Mouse (Mus musculus) thymus, adult 2 months (tissue): ENCODE data around the gene Gm20388. TPM values are rescaled to one million over a fixed set of nuclear protein-coding genes. Genes with fewer than 3 reads are reported as not detected.

Experiments
- DNase-seq: peaks from one replicate; pipeline ENCODE4 v3.0.0; 2021
- H3K27ac ChIP-seq: fragments of 200-500 bp; 2 replicates; pipeline ENCODE4 v1.5.1; 2012; ENCODE audit warnings: low read length, control low read depth; ENCODE audit not compliant: control insufficient read depth, insufficient read depth
- H3K27me3 ChIP-seq: fragments of 200-500 bp; 2 replicates; pipeline ENCODE4 v1.6.1; 2012; ENCODE audit warnings: mild to moderate bottlenecking, low read length, moderate library complexity, mixed read lengths; ENCODE audit not compliant: control insufficient read depth, insufficient read depth
- H3K36me3 ChIP-seq: fragments of 200-500 bp; 2 replicates; pipeline ENCODE4 v1.6.1; 2012; ENCODE audit warnings: mild to moderate bottlenecking, low read length, moderate library complexity; ENCODE audit not compliant: control insufficient read depth, insufficient read depth
- H3K4me1 ChIP-seq: fragments of 200-500 bp; replicated peaks from 2 replicates; pipeline ENCODE4 v1.6.1; 2012; ENCODE audit warnings: low read length; ENCODE audit not compliant: control insufficient read depth, insufficient read depth
- H3K4me3 ChIP-seq: fragments of 200-500 bp; 2 replicates; pipeline ENCODE4 v1.5.1; 2012; ENCODE audit warnings: mild to moderate bottlenecking, low read length, control low read depth, moderate library complexity; ENCODE audit not compliant: control insufficient read depth, insufficient read depth
- CTCF ChIP-seq: fragments of 200-500 bp; IDR thresholded peaks from 2 replicates; pipeline ENCODE4 v1.5.1; 2012; ENCODE audit warnings: mild to moderate bottlenecking, control low read depth, low read length, moderate library complexity, borderline replicate concordance; ENCODE audit not compliant: control insufficient read depth, poor library complexity, insufficient read depth; ENCODE audit errors: extremely low read depth
- POLR2A ChIP-seq: fragments of 200-500 bp; IDR thresholded peaks from 2 replicates; pipeline ENCODE4 v1.6.1; 2012; ENCODE audit warnings: mild to moderate bottlenecking, low read length, control low read depth, moderate library complexity; ENCODE audit not compliant: control insufficient read depth, poor library complexity, insufficient read depth; ENCODE audit errors: extremely low read depth
- WGBS: fragments of 180-500 bp; shearing (Covaris S2); methylation state at CpG from one replicate; pipeline ENCODE4 v1.1.7; 2018; 5-methylcytosine and 5-hydroxymethylcytosine counted together
- polyA plus RNA-seq: library from polyadenylated mRNA; depleted of rRNA; stranded (reverse); fragments of >200 nt; gene quantifications from 2 replicates; pipeline ENCODE4 v1.2.3, GENCODE M21; 2012

Gene Gm20388
- polyA plus RNA-seq, 1 experiment = 103 TPM

DNA sequence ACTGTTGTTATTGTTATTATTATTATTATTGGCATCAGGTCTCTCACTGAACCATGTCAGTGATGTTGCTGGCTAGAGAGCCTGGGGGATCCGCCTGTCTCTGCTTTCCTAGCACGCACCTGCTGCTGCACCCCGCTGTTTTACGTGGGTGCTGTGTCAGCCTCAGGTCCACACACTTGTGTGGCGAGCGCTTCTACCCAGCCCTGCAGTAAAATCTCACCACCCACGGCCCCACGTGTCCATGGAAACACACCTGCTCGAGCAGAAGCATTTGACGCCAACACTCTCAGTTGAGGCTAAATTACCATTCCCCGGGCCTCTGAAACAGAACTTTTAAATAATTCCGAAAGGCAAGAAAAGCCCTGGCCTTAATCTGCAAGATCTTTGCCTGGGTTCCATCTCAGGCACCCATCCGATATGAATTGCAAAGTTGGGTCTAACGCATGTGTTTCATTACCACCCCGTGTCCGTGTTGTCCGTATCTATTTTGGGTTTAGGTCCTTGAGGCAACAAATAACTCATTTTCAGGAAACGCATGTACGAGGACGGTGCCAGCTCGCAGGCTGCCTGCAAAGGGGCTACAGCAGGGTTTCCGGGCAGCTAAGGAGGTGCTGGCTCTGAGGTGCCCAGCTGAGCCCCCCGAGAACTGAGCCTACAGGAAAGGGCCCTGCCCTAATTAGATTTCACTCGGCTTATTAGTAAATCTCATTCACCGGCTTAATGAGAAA, 1461.4 kb downstream of the Gm20388 start:
- TF ChIP-seq POLR2A = no peak
- no peak for TF ChIP-seq CTCF
- 70% methylated on average over 25 of the region's 25 CpGs for whole genome bisulfite sequencing
- no peaks in the 10 kb centered on the region for H3K36me3 ChIP-seq
- no peak overlapping the region for H3K4me3 ChIP-seq
- H3K27me3 ChIP-seq = no peaks in the 10 kb centered on the region
- DNase-seq = no peak
- H3K4me1 ChIP-seq = no peaks in the 10 kb centered on the region
- H3K27ac ChIP-seq = no peak overlapping the region

DNA sequence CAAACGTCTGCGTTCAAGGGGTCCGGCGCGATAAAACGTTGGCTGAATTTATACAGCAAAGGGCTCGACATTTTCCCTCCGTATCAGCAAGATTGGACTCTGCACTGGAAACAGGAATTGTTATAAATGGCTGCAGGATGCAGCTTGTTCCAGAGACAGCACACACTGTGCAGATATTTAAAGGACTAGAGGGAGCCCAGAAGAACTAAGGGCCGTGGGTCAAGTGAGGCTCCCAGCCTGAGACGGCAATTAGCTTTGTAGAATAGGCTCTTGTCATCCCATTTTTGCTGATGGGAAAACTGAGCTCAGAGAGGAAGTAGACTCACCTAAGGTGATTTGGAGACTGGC, 1462.0 kb downstream of the Gm20388 start:
- Histone ChIP-seq H3K4me1 (no peaks in the 10 kb centered on the region), H3K36me3 (no peaks in the 10 kb centered on the region), H3K27ac (no peak overlapping the region), H3K4me3 (no peak overlapping the region), H3K27me3 (no peaks in the 10 kb centered on the region)
- TF ChIP-seq CTCF = no peak
- TF ChIP-seq POLR2A = no peak
- WGBS = 92% methylated on average over 10 of the region's 10 CpGs
- no peak for DNase-seq

DNA sequence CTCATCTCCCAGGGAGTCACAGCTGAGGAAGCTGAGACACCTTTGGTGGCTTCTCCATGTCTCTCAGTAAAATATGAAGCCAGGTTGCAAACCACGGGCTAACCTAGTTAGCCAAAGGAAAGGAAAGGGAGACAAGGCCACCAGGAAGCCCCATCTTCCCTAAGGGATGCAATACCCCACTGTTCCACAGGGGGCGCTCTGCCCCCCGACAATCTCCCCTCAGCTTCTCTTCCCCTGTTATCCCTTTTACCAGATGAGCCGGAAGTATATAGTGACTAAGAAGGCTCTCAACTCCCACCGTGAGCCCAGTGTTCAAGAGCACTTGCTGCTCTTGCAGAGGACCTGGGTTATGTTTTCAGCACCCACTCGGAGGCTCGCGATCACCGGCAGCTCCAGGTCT, 1463.6 kb downstream of the Gm20388 start:
- no peak overlapping the region for H3K27ac ChIP-seq
- no peaks in the 10 kb centered on the region for H3K36me3 ChIP-seq
- H3K27me3 ChIP-seq = no peaks in the 10 kb centered on the region
- H3K4me3 ChIP-seq = no peak overlapping the region
- WGBS = 70% methylated on average over 9 of the region's 9 CpGs
- TF ChIP-seq CTCF (peak; percentile 45; the same call in 1 of the 2 replicates), POLR2A (no peak)
- no peak for DNase-seq
- H3K4me1 ChIP-seq = no peaks in the 10 kb centered on the region

DNA sequence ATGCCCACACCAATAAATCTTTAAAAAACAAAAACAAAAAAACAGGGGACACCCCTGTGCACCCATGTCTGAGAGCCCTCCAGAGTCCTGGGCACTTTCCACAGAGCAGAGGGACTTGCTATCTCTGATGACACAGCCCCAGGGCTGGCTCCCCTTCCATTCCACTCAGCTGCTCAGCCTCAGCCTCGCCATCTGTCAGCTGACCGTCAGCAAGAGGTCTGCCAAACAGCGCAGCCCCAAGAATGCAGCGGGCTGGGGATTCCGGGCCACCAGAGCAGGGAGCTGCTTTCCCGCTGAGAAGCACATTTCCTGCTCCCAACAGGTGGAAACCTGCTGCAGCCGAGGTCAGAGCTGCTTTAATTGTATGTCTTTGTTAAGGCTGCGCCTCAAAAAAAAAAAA, 1464.1 kb downstream of the Gm20388 start:
- Histone ChIP-seq H3K4me3 (no peak overlapping the region), H3K27ac (no peak overlapping the region), H3K27me3 (no peaks in the 10 kb centered on the region), H3K36me3 (no peaks in the 10 kb centered on the region), H3K4me1 (no peaks in the 10 kb centered on the region)
- WGBS = 75% methylated on average over 8 of the region's 8 CpGs
- TF ChIP-seq CTCF = no peak
- TF ChIP-seq POLR2A = no peak
- no peak for DNase-seq

DNA sequence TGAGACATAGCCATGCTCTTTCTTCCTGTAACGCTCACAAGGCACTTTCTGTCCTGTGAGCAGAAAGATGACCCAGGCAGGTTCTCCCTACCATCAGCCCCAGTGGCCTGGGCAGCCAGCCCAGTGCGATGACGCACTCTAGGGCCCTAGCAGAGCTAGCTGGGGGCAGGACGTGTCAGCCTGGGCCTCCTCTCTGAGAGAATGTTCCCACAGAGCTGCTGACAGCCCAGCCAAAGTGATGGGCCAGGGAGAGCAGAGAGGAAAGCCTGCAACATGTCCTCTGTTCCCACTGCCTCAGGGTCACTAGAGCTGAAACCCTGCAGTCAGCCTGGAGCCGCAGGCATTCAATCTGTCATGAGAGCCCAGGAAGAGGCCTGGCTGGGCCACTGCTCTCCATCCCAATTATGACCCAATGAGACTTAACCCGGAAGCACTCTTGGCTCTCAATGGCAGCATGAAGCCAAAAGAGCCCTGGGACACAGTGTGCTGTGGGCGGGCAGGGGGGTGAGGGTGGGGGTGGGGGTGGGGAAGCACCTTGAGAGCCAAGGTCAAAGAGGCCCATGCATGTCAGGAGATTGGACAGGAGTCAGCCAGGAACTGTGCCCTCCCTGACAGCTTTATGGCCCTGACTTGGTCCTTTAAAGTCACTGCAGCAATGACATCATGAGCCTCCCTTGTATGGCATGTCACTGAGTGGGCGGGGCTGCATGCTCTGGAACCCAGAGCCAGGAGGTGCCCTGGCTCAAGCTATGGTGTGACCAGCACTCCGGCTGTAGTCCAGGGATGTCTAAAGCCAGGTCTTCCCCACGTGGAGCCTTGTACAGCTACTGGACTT, 1465.7 kb downstream of the Gm20388 start:
- no peaks in the 10 kb centered on the region for H3K27me3 ChIP-seq
- TF ChIP-seq CTCF (no peak), POLR2A (no peak)
- no peak overlapping the region for H3K4me3 ChIP-seq
- no peaks in the 10 kb centered on the region for H3K4me1 ChIP-seq
- DNase-seq = no peak
- H3K36me3 ChIP-seq = no peaks in the 10 kb centered on the region
- WGBS = 94% methylated on average over 10 of the region's 10 CpGs
- no peak overlapping the region for H3K27ac ChIP-seq

DNA sequence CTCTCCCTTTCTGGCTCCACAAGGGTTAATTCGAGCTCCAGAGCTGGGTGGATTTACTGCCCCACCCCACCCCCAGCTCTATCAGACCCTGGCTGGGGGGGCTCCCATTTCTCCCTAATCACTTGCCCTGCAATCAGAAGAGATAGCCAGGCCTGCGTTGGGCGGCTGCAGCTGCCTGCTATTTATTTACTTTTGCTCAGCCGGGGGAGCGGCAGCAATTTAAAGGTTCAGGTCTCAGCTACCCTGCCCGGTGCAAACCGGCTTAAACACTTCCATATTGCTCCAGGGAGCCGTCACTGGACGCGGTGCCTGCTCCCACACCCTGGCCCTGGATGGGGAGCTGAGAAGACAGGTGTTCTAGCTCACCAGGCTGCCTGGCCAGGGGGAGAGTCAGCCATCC, 1467.0 kb downstream of the Gm20388 start:
- WGBS = 86% methylated on average over 10 of the region's 10 CpGs
- no peak overlapping the region for H3K27ac ChIP-seq
- H3K27me3 ChIP-seq = no peaks in the 10 kb centered on the region
- H3K4me1 ChIP-seq = peaks cover under 1% of the 10 kb centered on the region; the same call in 1 of the 2 replicates
- no peak overlapping the region for H3K4me3 ChIP-seq
- no peak for DNase-seq
- no peaks in the 10 kb centered on the region for H3K36me3 ChIP-seq
- TF ChIP-seq CTCF = no peak

DNA sequence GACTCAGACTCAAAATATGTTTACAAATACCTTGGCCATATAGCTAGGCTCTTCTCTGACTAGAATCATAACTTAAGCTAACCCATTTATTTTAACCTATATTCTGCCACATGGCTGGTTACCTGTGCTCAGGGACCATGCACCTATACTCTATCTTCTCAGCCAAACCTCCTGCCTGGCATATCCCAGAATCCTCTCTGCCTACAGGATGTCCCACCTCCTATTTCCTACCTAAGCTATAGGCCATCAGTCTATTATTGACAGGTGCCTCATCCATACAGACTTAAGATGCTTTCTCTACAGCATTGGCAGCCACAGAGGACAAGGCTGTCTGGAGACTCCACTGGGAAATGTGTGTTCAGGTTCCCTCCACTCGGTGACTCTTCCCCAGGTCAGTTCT, 1468.7 kb downstream of the Gm20388 start:
- Histone ChIP-seq H3K27ac (no peak overlapping the region), H3K36me3 (no peaks in the 10 kb centered on the region), H3K4me1 (peaks cover 3% of the 10 kb centered on the region; the same call in 1 of the 2 replicates), H3K27me3 (no peaks in the 10 kb centered on the region), H3K4me3 (no peak overlapping the region)
- 90% methylated on average over 1 of the region's 1 CpGs for WGBS
- no peak for DNase-seq
- TF ChIP-seq CTCF (no peak), POLR2A (no peak)
